Mouse (Mus musculus): ENCODE data around the gene Srpk2.

DNA sequence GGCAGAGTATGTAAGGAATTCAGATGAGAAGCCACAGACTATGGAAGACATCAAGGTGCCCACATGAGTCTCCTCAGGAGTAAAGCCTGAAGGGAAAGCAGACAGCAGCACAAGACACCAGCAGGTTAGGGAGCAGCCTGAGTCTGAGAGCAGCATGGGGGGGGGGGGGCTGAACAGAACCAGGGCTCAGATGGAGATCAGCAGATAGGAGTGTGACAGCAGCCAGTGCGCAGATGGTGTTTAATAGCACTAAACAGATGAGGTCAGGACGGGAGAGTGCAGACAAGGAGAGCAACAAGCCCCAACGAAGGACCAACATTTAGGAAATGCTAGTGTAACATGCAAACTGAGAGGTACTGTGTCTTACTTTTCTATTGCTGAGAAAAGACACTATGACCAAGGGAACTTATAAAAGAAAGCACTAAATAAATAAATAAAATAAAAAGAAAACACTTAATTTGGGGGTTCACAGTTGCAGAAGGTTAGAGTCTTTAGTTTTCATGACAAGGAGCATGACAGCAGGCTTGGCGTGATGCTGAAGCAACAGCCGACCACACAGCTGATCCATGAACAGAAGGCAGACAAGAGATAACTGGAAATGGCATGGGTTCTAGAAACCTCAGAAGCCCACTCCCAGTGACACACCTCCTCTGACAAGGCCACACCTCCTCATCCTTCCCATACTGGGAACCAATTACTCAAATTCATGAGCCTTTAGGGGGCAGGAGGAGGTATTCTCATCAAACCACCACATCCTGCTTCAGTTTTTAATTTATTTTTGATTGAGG, 84.5 kb downstream of the Srpk2 start:
- TF ChIP-seq CTCF (IDR thresholded peaks at IDR 0.05; ENCODE audit: extremely low read depth, insufficient read length, insufficient replicate concordance, low read depth, low read length) = no peak
- TF ChIP-seq POLR2A (IDR thresholded peaks at IDR 0.05; ENCODE audit: low read depth, low read length) = no peak

All from small intestine, adult 2 months (tissue).